ENCODE assay signal across 17 mouse cellular contexts in the genomic region with DNA sequence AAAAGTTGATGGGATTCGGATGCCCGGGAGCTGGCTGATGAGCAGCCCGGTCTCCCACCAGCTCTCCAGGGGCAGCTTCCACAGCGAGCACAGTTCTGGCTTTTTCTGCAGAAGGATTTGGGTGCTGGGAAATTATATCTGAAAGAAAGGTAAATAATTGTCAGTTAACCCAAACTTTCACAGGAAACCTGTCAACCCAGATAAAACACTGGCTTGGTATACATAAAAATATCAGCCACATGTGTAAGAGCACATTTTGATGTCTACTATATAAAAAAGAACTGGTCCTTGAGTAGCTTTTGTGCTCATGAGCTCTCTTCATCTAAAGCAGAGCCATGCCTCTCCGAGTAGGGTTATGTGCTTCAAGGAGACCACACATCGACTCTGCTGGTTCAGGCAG. TPM values are rescaled to one million over a fixed set of nuclear protein-coding genes. Genes with fewer than 3 reads are reported as not detected.
A peak's percentile ranks its signal among the peaks of the same experiment; 100 is the strongest.
DNase-seq lines count a peak whose midpoint lies in the region; ATAC-seq and TF ChIP-seq lines count a peak whose summit lies in the region.
"Had no signal": no experiment of that assay in that cellular context is flagged by ENCODE, and none has a peak within 500 bp of the region (broad histone marks: within the 10 kb centered on the region; RNA-seq: fewer than 3 reads in every experiment).

No protein-coding gene starts in this region.

- no peak overlapping the region for H3K4me3 ChIP-seq in liver, embryonic 12.5 days
- H3K4me3 ChIP-seq in thymus, adult 2 months (ENCODE audit: control insufficient read depth, insufficient read depth, low read length), result no peak overlapping the region
- H3K4me3 ChIP-seq in liver, embryonic 15.5 days (replicated peaks), result no peak overlapping the region
- no peak overlapping the region for H3K4me3 ChIP-seq in forebrain, embryonic 14.5 days (ENCODE audit: low read depth, low read length)
- H3K4me3 ChIP-seq: forebrain, embryonic 13.5 days; heart, embryonic 13.5 days; hindbrain, embryonic 12.5 days had no signal

- ATAC-seq in liver, embryonic 12.5 days, result no peak
- ATAC-seq in liver, embryonic 15.5 days (ENCODE audit: insufficient read depth), result no peak
- ATAC-seq in forebrain, embryonic 14.5 days, result no peak

- no peak for TF ChIP-seq POLR2A in thymus, adult 2 months (IDR thresholded peaks at IDR 0.05; ENCODE audit: control insufficient read depth, extremely low read depth, insufficient read depth, low read length, poor library complexity)

- no peak overlapping the region for H3K9ac ChIP-seq in liver, embryonic 12.5 days
- no peak overlapping the region for H3K9ac ChIP-seq in liver, embryonic 15.5 days
- no peak overlapping the region for H3K9ac ChIP-seq in forebrain, embryonic 14.5 days (ENCODE audit: low read length)
- H3K9ac ChIP-seq: forebrain, embryonic 13.5 days; heart, embryonic 13.5 days; hindbrain, embryonic 12.5 days had no signal

- H3K4me1 ChIP-seq in liver, embryonic 12.5 days, result peaks cover 92% of the 10 kb centered on the region
- H3K4me1 ChIP-seq in thymus, adult 2 months (replicated peaks; ENCODE audit: control insufficient read depth, insufficient read depth, low read length), result peaks cover 60% of the 10 kb centered on the region
- peaks cover 94% of the 10 kb centered on the region for H3K4me1 ChIP-seq in liver, embryonic 15.5 days (replicated peaks)
- H3K4me1 ChIP-seq in forebrain, embryonic 14.5 days (ENCODE audit: control insufficient read depth, insufficient read depth, low read length), result no peaks in the 10 kb centered on the region
- H3K4me1 ChIP-seq: forebrain, embryonic 13.5 days; hindbrain, embryonic 12.5 days had no signal

- H3K36me3 ChIP-seq in liver, embryonic 12.5 days, result peaks cover 78% of the 10 kb centered on the region
- peaks cover 7% of the 10 kb centered on the region; the same call in 1 of the 2 replicates for H3K36me3 ChIP-seq in thymus, adult 2 months (ENCODE audit: control insufficient read depth, insufficient read depth, low read length)
- H3K36me3 ChIP-seq in liver, embryonic 15.5 days (replicated peaks), result peaks cover 62% of the 10 kb centered on the region
- H3K36me3 ChIP-seq in forebrain, embryonic 14.5 days (ENCODE audit: control insufficient read depth, insufficient read depth, low read length), result peaks cover 3% of the 10 kb centered on the region; the same call in 1 of the 2 replicates
- H3K36me3 ChIP-seq: hindbrain, embryonic 12.5 days had no signal

- no peaks in the 10 kb centered on the region for H3K9me3 ChIP-seq in liver, embryonic 12.5 days (replicated peaks)
- H3K9me3 ChIP-seq in liver, embryonic 15.5 days (replicated peaks), result no peaks in the 10 kb centered on the region
- H3K9me3 ChIP-seq in forebrain, embryonic 14.5 days (replicated peaks; ENCODE audit: control insufficient read depth, low read length), result no peaks in the 10 kb centered on the region
- H3K9me3 ChIP-seq: forebrain, embryonic 13.5 days; heart, embryonic 13.5 days; hindbrain, embryonic 12.5 days had no signal

- DNase-seq in liver, result no peak
- no peak for DNase-seq in thymus, adult 2 months
- no peak for DNase-seq in thymus, postnatal 0 days (ENCODE audit: low spot score)
- DNase-seq in adrenal gland, postnatal 36 days, result no peak
- no peak for DNase-seq in forebrain, embryonic 14.5 days (ENCODE audit: low spot score)
- DNase-seq: adrenal gland, adult 8-10 months; cerebellum, adult 11-12 months; cerebellum, adult 9-10 months; cerebellum, postnatal 36 days; gastrocnemius, postnatal 36 days; heart, postnatal 36 days had no signal

- peak overlapping the region; percentile 57 for H3K27ac ChIP-seq in liver, embryonic 12.5 days
- H3K27ac ChIP-seq in thymus, adult 2 months (ENCODE audit: control insufficient read depth, insufficient read depth, low read length), result peak overlapping the region; percentile 83; the same call in 1 of the 2 replicates
- H3K27ac ChIP-seq in liver, embryonic 15.5 days (replicated peaks), result peak overlapping the region; percentile 72
- no peak overlapping the region for H3K27ac ChIP-seq in forebrain, embryonic 14.5 days (ENCODE audit: low read depth, low read length)
- H3K27ac ChIP-seq: forebrain, embryonic 13.5 days; heart, embryonic 13.5 days; hindbrain, embryonic 12.5 days; hindbrain, postnatal 0 days had no signal

- no peak overlapping the region for H3K4me2 ChIP-seq in liver, embryonic 12.5 days
- H3K4me2 ChIP-seq in liver, embryonic 15.5 days, result no peak overlapping the region
- H3K4me2 ChIP-seq in forebrain, embryonic 14.5 days (ENCODE audit: low read length), result no peak overlapping the region
- H3K4me2 ChIP-seq: forebrain, embryonic 13.5 days; heart, embryonic 13.5 days; hindbrain, embryonic 12.5 days had no signal

- WGBS in liver, embryonic 12.5 days (ENCODE audit: insufficient replicate concordance), result 79% methylated on average over 6 of the region's 6 CpGs
- WGBS in thymus, adult 2 months, result 52% methylated on average over 6 of the region's 6 CpGs
- WGBS in liver, embryonic 15.5 days (ENCODE audit: insufficient replicate concordance), result 55% methylated on average over 6 of the region's 6 CpGs
- 93% methylated on average over 6 of the region's 6 CpGs for WGBS in forebrain, embryonic 14.5 days

- no peak for TF ChIP-seq CTCF in thymus, adult 2 months (IDR thresholded peaks at IDR 0.05; ENCODE audit: borderline replicate concordance, control insufficient read depth, extremely low read depth, insufficient read depth, low read length, poor library complexity)

- H3K27me3 ChIP-seq in liver, embryonic 12.5 days (replicated peaks), result no peaks in the 10 kb centered on the region
- H3K27me3 ChIP-seq in thymus, adult 2 months (ENCODE audit: control insufficient read depth, insufficient read depth, low read length), result no peaks in the 10 kb centered on the region
- no peaks in the 10 kb centered on the region for H3K27me3 ChIP-seq in liver, embryonic 15.5 days
- no peaks in the 10 kb centered on the region for H3K27me3 ChIP-seq in forebrain, embryonic 14.5 days (replicated peaks; ENCODE audit: control insufficient read depth, insufficient read depth, low read length)
- H3K27me3 ChIP-seq: forebrain, embryonic 13.5 days; heart, embryonic 13.5 days; hindbrain, embryonic 12.5 days had no signal

RNA-seq across cellular contexts. Expression of gene Tbc1d2b, which starts 29.6 kb away (rescaled TPM):
- 11.0 and 12.2 TPM in 2 replicates for polyA plus RNA-seq in liver, embryonic 12.5 days (2016; fragmentation: Nextera tagmentation; extraction: Ambion mirVana)
- polyA plus RNA-seq in thymus, adult 2 months (2012; rRNA removed), result 54.5 and 59.1 TPM in 2 replicates
- 9.7 and 10.4 TPM in 2 replicates for polyA plus RNA-seq in thymus, postnatal 0 days (2015; fragmentation: Nextera tagmentation; extraction: Ambion mirVana)
- polyA plus RNA-seq in liver, embryonic 15.5 days (2015; fragmentation: Nextera tagmentation; extraction: Ambion mirVana), result 7.7 and 9.1 TPM in 2 replicates
- 10 to 100 TPM; 36.0 to 41.1 TPM for total RNA-seq in adrenal gland, postnatal 36 days (2021)
- 4.3 and 6.5 TPM in 2 replicates for polyA plus RNA-seq in forebrain, embryonic 14.5 days (2014; fragmentation: Nextera tagmentation; extraction: Ambion mirVana)
